Mouse (Mus musculus) neutrophil, adult 5-6 weeks (primary cell): Measurements from ENCODE around the gene Gm44973. TPM values are rescaled to one million over a fixed set of nuclear protein-coding genes. Genes with fewer than 3 reads are reported as not detected.
A peak's percentile ranks its signal among the peaks of the same experiment; 100 is the strongest.

Experiments used
- ATAC-seq: fragments of 151-379, 151-347 bp; 2 replicates; pipeline ENCODE4 v1.8.0; 2017; ENCODE audit warnings: mild to moderate bottlenecking, moderate TSS enrichment; ENCODE audit not compliant: insufficient number of reproducible peaks, poor library complexity, low FRiP score, severe bottlenecking; ENCODE audit errors: extremely low read depth
- total RNA-seq: library from RNA; stranded (forward); fragments of 200-1000 nt; gene quantifications from 2 replicates; pipeline ENCODE4 v1.2.3, GENCODE M21; 2017

Gene Gm44973
- total RNA-seq, 1 experiment from 2014 or later, result not detected

DNA sequence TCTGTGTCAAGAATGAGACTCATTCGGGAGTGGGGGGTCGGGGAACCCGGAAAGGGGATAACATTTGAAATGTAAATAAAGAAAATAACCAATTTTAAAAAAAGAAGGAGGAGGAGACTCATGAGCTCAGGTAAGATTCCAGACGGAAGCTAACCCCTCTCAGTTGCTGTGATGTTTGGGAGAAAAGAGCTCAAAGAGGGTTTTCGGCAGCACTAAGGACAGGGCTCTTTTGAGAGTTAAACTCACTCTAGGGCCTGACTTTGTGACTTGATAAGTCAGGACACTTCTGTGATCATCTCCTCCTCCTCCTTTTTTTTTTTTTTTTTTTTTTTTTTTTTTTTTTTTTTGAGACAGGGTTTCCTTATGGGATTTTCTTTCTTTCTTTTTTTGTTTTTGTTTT, 23.6 kb downstream of the Gm44973 start:
- no peak for ATAC-seq

DNA sequence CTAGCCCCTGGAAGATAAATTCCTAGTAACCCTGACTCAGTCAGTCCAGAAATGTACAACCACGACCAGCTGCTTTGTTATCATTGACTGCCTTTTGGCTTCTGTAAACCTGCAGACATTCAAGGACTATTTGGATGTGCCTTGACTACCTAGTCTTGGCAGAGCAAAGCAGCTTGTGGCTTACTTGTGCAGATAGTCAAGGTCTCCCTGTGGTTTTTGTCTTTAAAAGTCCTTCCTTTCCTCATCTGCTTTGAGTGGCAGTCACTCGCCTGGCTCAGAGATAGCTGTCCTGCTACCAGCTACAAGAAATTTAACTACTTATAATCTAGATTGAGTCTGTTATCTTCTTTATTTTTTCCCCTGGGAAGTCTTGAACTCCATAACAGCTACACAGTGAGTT, 29.7 kb downstream of the Gm44973 start:
- ATAC-seq, result no peak

DNA sequence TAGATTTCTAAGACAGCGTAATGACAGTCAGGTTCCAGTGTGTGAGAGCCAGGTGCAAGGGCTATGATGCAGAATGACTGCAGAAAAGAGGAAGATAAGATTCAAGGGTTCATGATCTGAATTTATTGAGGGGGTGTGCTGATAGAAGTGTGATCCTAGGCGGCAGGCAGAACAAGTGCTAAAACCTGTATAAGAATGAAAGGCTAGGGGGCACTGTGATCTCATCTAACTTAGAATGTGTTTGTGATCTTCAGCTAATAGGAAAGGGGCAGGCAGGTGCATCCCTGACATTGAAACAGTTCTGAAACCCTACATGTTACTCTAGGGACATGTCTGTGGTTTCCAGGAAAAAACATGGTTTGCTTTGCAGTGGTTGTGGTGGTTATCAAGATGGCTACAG, 30.8 kb downstream of the Gm44973 start:
- peak; percentile 31; the same call in 1 of the 2 replicates for ATAC-seq

DNA sequence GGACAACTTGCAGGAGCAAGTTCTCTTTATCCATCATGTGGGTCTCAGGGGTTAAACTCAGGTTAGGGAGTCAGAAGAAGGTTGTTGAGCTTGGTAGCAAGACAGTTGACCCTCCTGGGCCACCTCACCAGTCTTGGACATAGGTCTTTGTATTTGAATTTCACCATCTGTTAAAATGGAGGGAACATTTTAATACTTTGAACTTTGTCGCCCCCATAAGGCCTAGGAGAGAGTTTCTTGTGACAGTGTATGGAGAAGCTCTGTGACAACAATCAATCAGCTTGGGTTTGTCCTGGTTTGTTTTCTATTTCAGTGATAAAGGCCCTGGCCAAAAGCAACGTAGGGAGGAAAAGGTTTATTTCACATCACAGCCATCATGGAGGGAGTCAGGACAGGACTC, 32.0 kb downstream of the Gm44973 start:
- ATAC-seq, result peak; percentile 55

DNA sequence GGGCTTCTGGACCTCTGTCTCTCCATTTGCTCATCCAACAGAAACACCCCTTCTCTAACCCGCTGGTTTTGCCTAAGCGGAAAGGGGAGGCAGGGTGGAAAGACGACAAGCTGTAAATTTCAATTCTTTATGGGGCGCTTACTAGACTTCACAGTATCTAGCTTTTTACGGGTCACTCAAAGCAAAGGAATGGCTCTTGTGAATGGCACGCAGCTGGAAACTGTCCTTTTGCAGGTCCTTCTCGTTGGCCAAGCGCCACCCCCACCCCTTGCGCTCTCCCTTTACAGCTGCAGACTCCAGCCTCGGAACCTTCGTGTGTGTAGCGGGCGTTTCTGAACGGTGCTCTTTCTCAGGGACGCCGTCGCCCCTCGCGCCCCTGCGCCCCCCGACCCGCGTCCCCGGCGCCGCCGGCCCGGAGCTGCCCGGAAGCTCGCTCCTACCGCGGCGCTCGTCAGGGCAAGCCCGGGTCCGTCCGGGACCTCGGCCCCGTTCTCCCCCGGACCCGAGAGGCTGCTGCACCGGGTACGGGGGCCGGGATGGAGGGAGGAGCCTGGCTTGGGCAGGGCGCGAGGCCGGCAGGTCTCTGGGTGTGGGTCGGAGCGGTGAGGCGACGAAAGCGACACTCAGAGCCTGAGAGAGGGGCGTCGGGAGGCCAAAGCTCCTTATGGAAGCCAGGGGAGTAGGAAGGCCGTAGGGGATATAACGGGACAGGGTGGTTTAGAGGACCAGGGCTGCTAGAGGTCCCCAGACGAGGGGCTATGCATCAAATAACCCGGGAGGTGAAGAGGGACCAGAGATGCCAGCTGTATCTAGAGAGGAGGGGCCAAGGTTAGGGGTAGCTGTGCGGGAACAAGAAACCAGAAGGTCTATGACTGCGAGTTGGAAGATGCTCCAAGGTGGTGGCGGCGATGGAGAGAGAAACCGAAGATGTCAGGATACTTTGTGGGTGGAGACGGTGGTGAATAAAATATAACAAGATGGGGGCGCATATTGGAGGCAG, 36.2 kb downstream of the Gm44973 start, which contains the start of gene Zfp580:
Gene Zfp580, plus strand, starts transcription at position 346 of the 1,000 bp plus-strand sequence.
- peak; percentile 20 for ATAC-seq

DNA sequence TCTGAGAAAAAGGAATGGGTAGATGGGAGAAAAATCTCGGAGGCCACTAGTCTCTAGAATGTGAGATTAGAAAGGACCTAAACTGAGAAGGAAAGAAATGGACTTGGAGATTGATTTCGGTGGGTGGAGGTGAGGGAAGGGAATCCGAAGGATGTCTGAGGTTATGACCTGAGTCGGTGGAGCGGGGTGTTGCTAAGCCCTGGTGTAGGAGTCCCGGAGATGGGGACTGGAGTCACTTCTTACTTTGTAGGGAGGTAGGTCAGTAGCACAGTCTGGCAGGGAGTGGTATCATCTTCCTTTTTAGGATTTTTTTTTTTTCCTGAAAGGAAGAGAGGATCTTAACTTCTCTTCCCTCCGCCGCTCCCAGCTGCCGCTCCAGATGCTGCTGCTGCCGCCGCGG, 37.1 kb downstream of the Gm44973 start:
- no peak for ATAC-seq

DNA sequence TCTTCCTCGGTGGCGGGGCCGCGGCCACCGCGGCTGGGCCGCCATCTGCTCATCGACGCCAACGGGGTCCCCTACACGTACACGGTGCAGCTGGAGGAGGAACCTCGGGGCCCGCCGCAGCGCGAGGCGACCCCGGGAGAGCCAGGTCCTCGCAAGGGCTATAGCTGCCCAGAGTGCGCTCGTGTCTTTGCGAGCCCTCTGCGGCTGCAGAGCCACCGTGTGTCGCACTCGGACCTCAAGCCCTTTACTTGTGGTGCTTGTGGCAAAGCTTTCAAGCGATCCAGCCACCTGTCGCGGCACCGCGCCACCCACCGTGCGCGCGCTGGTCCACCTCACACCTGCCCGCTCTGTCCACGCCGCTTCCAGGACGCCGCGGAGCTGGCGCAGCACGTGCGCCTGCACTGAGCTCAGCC, 37.6 kb downstream of the Gm44973 start:
- no peak for ATAC-seq

DNA sequence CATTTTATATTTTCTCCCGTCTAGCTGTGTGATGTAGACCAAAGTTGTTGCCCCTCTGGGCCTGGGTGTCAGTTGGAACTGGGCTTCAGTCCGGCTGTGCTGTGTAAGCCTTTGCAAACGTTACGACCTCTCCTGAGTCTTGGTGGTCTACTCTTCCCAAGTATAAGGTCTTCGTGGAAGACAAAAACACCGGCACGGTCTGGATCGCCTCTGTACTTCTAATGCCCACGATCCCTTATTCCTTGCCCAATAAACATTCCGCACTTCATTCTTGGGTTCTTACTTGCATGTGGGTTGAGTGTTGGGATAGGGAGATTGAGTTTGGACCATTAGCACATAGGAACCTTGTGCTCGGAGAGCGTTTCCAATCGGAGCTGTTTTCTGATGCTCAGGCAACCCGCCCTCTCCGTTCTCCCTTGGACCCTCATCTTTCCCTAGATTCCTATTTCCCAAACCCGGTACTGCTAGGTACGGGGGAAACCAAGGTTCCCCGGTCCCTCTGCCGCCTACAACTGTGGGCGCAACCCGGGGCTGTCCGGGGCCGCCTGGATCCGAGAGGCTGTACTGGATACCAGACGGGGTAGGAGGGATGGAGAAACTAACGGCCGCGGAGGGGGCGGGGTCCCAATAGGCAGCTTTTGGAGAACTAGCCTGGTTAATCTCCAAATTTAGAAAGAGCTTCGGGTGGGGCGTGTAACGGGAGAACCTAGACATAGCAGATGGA, 38.3 kb downstream of the Gm44973 start:
- no peak for ATAC-seq

DNA sequence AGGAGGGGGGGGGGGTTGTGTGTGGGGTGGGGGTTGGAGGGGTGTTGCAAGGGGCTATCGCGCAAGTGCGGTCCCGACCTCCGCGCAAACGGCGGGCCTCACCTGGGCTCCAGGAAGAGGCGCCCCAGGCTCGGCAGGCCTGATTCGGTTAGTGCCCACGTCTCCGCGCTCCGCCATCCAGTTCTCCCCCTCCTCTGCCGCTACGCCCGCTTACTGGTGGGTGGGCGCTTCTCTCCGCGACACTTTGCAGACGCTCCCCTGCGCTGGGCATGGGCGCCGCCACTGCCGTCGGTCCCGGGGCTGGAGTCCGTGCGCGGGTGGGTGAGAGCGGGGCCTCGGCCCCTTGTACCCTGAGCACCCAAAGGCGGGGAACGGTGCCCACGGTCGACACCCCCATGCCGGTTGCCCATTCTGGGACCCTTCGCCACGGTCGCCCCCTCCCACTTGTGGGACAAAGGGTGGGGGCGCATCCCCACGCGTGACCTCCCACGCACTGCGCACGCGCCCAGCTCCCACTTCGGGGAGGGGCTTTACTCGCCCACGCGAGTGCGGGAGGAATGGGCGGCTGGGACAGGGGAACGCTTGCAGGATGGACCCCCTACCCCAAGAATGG, 41.5 kb downstream of the Gm44973 start:
- no peak for ATAC-seq

DNA sequence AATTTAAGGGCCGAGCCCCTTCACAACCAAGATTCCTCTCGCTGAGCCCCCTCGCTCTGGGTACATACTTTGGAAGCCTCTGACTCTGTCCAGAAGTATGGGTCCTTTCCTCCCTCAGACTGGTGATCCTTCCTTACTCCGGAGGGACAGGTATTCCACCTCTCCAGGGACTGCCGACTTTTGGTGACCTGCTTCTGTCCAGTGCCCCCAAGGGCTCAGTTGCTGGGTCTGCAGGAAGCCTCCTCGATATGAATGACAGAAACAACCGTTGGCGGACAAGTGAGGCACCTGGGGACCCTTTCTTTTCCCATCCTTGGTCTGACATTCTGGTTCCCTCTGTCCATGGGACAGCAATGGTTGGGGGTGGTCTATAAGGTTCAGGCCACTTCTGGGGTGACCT, 42.1 kb downstream of the Gm44973 start:
- no peak for ATAC-seq

DNA sequence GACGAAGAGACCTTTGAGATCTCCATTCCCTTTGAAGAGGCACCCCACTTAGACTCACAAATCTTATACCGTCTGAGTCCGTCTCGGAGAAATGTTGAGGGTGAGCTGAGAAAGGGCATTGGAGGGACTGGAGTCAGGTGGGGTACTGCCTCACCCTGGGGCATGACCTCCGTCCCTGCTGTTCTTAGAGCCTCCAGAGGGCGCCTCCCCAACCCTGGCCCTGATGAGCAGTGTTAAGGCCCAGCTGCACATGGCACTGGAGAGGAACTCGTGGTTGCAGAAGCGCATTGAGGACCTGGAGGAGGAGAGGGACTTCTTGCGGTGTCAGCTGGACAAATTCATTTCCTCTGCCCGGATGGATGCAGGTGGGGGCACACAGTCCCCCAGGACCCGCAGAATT, 42.5 kb downstream of the Gm44973 start:
- no peak for ATAC-seq

DNA sequence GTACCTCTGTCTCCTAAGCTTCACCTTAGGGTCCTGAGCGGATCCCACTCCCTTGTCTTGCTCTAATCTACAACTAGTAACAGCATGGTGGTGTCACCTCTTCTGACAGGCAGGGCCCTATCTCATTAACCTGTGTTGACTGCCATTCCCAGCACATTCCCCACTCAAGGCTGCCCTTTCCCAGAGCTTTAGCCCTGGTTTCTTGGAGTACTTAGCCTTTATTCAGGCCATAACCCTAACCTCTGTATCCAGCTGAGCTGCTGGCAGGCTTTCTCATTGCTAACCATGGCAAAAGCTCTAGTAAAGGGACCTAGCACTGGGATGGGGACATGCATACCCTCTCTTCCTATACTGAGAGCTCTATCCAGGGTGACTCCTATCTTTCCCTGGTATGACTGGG, 43.3 kb downstream of the Gm44973 start:
- no peak for ATAC-seq

DNA sequence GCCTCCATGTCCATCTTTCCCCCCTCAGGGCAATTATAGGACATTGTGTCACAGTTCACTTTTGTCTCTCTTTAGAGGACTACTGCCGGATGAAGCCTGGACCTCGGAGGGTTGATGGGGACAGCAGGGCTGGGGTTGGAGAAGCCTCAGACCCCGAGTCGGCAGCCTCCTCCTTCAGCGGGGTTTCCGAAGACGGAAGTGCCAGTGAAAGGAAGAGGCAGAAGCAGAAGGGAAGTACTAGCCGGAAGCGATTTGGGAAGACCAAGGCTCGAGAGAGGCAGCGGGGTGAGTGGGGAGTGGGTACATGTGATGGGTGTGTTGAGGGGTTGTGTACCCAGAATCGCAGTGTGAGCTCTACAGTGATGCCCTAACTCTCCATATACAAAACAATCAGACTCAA, 44.1 kb downstream of the Gm44973 start:
- no peak for ATAC-seq

DNA sequence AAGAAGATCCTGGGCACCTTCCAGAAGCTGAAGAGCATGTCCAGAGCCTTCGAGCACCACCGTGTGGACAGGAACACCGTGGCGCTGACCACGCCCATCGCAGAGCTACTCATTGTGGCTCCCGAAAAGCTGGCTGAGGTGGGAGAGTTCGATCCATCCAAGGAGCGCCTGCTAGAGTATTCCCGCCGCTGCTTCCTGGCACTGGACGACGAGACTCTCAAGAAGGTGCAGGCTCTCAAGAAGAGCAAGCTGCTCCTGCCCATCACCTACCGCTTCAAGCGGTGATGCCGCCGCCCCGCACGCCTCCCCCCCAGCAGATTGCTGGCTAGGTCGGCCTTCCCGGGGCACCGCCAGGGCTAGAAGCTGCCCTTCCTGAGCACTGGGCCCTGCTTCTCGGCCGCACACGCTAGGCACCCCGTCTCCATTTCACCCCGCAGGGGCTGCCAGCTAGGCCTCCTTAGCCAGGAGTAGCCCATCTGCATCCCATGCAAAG, 45.0 kb downstream of the Gm44973 start:
- ATAC-seq, result peak; percentile 34; the same call in 1 of the 2 replicates

DNA sequence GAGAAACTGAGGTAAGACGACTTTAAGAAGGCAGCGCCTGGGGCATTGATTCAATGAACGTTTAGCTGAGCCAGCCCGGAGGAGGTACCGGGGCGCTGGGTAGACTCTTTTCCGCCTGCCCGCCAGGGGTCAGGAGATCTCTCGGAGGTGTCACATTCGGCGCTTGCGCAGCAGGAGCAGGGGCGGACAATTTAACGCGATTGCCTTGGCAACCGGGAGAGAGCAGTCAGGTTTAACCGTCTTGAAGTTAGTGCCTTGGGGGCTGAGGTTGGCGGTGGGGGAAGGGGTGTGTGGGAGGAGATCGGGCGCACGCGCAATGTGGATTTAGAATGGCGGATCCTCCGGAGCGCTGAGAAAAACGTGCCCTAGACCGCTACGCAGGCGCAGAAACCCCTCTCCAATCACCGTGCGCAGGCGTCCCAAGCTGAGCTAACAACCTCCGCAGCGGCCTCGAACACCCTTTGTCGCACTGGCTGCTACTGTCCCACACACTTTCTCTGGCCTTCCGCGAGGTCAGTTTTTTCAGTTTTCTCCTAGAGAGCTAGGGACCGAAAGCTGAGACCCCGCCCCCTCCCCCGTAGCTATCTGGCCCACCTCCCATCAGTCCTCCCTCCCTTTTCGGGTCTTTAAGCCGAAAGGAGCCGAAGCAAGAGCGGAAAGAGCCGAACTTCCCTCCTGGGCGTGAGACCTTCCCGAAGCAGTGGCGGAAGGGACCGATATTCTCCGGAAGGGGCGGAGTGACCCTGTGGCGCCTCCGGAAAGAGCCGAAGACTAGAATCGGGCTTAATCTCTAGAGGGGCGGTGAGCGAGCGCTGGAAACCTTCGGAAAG, 45.9 kb downstream of the Gm44973 start:
- ATAC-seq, result peak; percentile 75

DNA sequence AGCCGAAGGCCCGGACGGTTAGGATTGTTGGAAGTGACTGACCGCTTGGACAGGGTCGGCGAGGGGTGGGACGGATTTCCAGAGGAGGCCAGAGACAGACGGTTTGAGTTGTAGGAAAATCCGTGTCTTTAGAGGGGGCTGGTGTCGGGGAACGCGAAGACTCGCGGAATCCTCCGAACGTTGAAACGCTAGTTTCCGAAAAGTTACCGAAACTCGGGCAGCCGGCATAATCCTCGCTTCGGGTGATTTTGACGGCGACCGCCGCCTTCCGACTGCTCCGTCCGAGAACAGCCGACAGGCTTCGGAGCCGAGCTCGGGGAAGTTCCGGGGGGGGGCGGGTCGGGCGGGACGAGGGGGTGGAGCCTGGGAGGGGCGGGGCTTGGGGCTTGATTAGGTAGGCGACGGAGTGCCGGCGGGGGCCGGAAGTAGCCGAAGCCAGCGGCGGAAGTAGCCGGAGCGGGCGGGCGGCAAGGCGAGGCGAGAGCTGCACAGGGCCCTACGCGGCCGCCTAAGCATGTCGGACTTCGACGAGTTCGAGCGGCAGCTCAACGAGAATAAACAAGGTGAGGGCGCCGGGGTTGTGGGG, 46.6 kb downstream of the Gm44973 start, which contains the start of gene U2af2:
Gene U2af2, plus strand, starts transcription at position 370 of the 586 bp plus-strand sequence.
- ATAC-seq, result peak; percentile 36

DNA sequence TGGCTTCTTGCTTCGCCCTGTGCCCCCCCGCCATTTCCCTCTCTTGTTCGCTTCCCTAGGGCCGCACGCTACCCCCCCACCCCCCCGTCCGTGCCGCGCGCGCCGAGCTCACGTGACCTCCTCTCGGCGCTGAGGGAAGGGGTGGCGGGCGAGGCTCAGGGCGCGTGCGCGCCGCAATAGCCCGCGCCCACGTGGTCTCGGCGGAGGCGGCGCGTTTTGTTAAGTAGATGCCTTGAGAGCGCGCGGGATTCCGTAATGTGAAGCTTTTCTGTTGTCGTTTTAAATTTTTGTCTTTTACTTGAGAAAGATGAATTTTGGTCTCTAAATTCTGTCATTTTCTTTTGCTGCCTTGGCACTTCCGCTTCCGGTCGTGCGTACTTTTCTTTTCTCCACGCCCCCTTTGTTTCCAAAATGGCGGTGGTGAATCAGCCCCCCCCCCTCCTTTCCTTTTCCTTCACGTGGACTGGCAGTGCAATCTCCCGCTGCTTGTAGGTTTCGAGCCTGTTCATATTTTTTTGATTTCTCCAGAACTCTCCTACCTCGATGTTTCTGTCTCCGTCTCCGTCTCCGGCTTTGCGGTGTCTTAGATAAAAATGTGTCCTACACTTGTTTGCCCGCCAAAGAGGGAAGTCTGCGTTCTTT, 47.2 kb downstream of the Gm44973 start:
- ATAC-seq, result no peak

DNA sequence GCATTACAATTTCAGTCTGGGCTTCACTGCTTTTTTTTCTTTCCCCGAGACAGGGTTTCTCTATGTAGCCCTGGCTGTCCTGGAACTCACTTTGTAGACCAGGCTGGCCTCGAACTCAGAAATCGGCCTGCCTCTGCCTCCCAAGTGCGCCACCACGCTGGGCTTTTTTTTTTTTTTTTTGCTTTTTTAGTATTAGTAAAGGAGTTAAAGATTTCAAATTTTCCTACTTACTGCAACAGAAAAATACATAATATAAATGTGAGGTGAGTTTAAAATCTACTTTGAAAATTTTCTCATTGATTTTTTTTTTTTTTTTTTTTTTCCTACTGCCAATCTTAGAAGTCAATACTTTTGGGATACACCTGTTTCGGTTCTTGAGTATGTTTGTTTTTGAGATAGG, 49.6 kb downstream of the Gm44973 start:
- no peak for ATAC-seq
